Mouse (Mus musculus) lung, embryonic 14.5 days (tissue): ENCODE measurements around the gene Kat6b. TPM values are rescaled to one million over a fixed set of nuclear protein-coding genes. Genes with fewer than 3 reads are reported as not detected.
A peak's percentile ranks its signal among the peaks of the same experiment; 100 is the strongest.

Source experiments
- ATAC-seq: fragments of 200-750 bp; cut with Nextera tagmentation; 2 replicates; pipeline ENCODE4 v1.8.0; 2017; ENCODE audit warnings: mild to moderate bottlenecking, moderate TSS enrichment, moderate library complexity; ENCODE audit not compliant: insufficient read depth
- DNase-seq: peaks from one replicate; pipeline ENCODE4 v3.0.0-alpha.2; 2015
- H3K27ac ChIP-seq: fragments of 300-500 bp; sonication (generic); 2 replicates; pipeline ENCODE4 v1.5.1; 2014; ENCODE audit warnings: low read depth, mild to moderate bottlenecking, moderate library complexity
- H3K27me3 ChIP-seq: fragments of 300-500 bp; sonication (generic); 2 replicates; pipeline ENCODE4 v1.6.1; 2014; ENCODE audit warnings: low read length, control low read depth; ENCODE audit not compliant: insufficient read depth
- H3K36me3 ChIP-seq: fragments of 300-500 bp; sonication (generic); 2 replicates; pipeline ENCODE4 v1.6.1; 2014; ENCODE audit warnings: control low read depth; ENCODE audit not compliant: insufficient read depth
- H3K4me1 ChIP-seq: fragments of 300-500 bp; sonication (generic); 2 replicates; pipeline ENCODE4 v1.6.1; 2014; ENCODE audit warnings: antibody characterized with exemption, control low read depth; ENCODE audit not compliant: insufficient read depth
- H3K4me2 ChIP-seq: fragments of 300-500 bp; sonication (generic); 2 replicates; pipeline ENCODE4 v1.6.1; 2014; ENCODE audit warnings: mild to moderate bottlenecking
- H3K4me3 ChIP-seq: fragments of 300-500 bp; sonication (generic); 2 replicates; pipeline ENCODE4 v1.5.1; 2014; ENCODE audit warnings: low read depth, low read length
- H3K9ac ChIP-seq: fragments of 300-500 bp; sonication (generic); 2 replicates; pipeline ENCODE4 v1.6.1; 2014
- H3K9me3 ChIP-seq: fragments of 300-500 bp; sonication (generic); 2 replicates; pipeline ENCODE4 v1.6.1; 2016; ENCODE audit warnings: low read depth, low read length, control low read depth
- CTCF ChIP-seq: IDR thresholded peaks from 2 replicates; pipeline ENCODE4 v1.5.1; 2016; ENCODE audit warnings: antibody characterized with exemption, low read depth
- WGBS: fragments of 180-500 bp; shearing (Covaris S2); extraction: QIAGEN DNeasy Blood & Tissue Kit; methylation state at CpG from one replicate; pipeline ENCODE4 v1.1.7; 2014; 5-methylcytosine and 5-hydroxymethylcytosine counted together
- polyA plus RNA-seq: library from polyadenylated mRNA; unstranded; fragments of >200 nt; fragmentation: Nextera tagmentation; extraction: Ambion mirVana; gene quantifications from 2 replicates; pipeline ENCODE4 v1.2.1, GENCODE M21; 2014

Gene Kat6b
- polyA plus RNA-seq, 1 experiment from 2014 or later: 14.2 TPM

DNA sequence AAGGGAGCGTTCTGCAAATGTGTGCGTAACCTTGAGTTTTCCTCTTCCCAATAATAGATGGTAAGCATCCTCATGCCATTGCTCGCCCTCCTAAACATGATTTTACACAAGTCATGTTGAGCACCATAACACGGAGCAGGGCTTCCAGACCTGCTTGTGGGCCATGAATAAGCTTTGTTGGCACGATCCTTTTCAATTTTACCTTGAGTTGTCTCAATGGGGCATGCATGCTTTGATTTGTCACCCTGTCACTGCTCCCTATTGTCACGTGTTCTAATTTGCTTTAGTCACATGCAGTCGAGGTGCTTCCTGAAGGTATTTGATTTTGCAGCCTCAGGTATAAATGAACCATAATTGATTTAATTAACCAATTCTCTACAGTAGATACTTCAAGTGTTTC, 138.7 kb downstream of the Kat6b start:
- Histone ChIP-seq H3K9ac (no peak overlapping the region), H3K27me3 (no peaks in the 10 kb centered on the region), H3K4me3 (no peak overlapping the region), H3K9me3 (no peaks in the 10 kb centered on the region), H3K27ac (no peak overlapping the region), H3K36me3 (peaks cover 20% of the 10 kb centered on the region), H3K4me1 (no peaks in the 10 kb centered on the region; the same call in 1 of the 2 replicates), H3K4me2 (no peak overlapping the region)
- 85% methylated on average over 7 of the region's 7 CpGs for WGBS
- ATAC-seq: no peak
- TF ChIP-seq CTCF: no peak
- no peak for DNase-seq

DNA sequence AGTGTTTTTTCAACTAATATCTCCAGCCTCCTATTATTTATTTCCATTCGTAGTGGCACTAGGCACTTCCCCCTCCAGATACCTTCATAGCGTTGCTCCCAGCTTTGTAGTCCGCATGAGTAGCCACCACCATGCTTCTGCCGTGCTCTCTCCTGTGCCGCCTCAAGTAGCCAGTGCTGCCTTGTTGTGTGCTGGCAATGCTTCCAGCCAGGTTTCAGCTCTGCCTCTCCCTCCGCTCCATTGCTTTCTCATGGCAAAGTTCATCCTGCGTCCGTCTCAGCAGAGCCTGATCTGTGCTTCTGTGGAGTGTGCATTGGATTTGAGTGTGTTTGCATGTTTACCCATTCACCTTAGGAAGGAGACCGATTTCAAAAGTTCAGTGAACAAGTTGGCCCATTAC, 144.7 kb downstream of the Kat6b start:
- H3K4me2 ChIP-seq: no peak overlapping the region
- no peak overlapping the region for H3K9ac ChIP-seq
- no peaks in the 10 kb centered on the region for H3K4me1 ChIP-seq
- no peak for TF ChIP-seq CTCF
- H3K4me3 ChIP-seq: no peak overlapping the region
- H3K36me3 ChIP-seq: peaks cover 53% of the 10 kb centered on the region
- H3K27me3 ChIP-seq: no peaks in the 10 kb centered on the region
- DNase-seq: no peak
- ATAC-seq: no peak
- no peaks in the 10 kb centered on the region for H3K9me3 ChIP-seq
- H3K27ac ChIP-seq: no peak overlapping the region
- 86% methylated on average over 9 of the region's 9 CpGs for WGBS

DNA sequence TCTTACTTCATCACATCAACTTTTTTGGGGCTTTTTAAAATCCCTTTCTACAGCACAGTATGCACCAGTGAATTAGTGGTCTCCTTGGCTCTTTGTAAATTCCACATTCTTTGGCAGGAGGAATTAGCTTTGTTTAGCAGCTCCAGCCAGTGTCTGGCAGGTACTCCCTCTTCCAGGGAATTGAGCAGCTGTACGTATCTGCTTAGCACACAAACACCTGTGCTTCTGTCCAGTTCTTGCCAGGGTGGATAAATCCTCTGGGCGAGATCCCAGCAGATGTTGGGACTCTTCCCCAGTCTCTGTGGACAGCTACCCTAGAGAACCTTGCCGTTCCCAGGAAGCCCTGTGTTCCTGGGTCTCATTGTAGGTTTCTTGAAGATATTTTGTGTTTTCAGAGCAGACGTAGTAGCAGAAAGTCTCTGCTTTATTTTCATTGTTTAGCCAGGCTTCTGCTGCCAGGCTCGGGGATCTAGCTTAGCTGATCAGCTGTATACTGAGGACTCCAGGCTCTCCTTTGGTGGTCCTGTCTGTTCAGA, 150.5 kb downstream of the Kat6b start:
- peaks cover 54% of the 10 kb centered on the region for H3K36me3 ChIP-seq

DNA sequence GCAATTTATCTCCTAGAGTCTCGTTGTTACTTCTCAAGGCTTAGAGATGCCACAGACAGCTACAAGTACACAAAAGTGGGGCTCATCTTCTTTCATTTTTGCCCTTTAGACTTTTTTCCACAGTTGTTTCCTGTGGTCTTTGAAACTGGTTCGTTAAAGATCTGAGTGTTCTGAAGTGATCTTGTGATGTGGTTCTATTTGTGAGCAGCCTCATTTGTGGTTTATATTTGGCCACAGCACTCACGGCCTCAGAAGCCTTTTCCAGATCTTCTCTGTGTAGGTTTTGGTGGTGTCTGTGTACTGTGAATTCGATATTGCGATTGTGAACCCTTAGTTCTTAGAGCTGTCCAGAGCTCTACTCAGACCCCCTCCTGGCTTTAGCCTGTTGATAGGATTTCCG, 155.3 kb downstream of the Kat6b start:
- no peak overlapping the region for H3K9ac ChIP-seq
- H3K4me1 ChIP-seq: no peaks in the 10 kb centered on the region
- H3K4me3 ChIP-seq: no peak overlapping the region
- DNase-seq (no peak), ATAC-seq (no peak)
- H3K27me3 ChIP-seq: no peaks in the 10 kb centered on the region
- no peak for TF ChIP-seq CTCF
- H3K27ac ChIP-seq: no peak overlapping the region
- no peaks in the 10 kb centered on the region for H3K9me3 ChIP-seq
- no peak overlapping the region for H3K4me2 ChIP-seq
- H3K36me3 ChIP-seq: peaks cover 31% of the 10 kb centered on the region
- 79% methylated on average over 6 of the region's 6 CpGs for WGBS

More for the DNA sequence above, 150.5 kb downstream of the Kat6b start:
- TF ChIP-seq CTCF: no peak
- H3K4me3 ChIP-seq: no peak overlapping the region
- no peaks in the 10 kb centered on the region for H3K27me3 ChIP-seq
- WGBS: 53% methylated on average over 5 of the region's 5 CpGs
- no peak overlapping the region for H3K27ac ChIP-seq
- H3K9me3 ChIP-seq: no peaks in the 10 kb centered on the region
- H3K4me2 ChIP-seq: no peak overlapping the region
- no peaks in the 10 kb centered on the region for H3K4me1 ChIP-seq
- H3K9ac ChIP-seq: no peak overlapping the region
- DNase-seq: no peak
- ATAC-seq: no peak

DNA sequence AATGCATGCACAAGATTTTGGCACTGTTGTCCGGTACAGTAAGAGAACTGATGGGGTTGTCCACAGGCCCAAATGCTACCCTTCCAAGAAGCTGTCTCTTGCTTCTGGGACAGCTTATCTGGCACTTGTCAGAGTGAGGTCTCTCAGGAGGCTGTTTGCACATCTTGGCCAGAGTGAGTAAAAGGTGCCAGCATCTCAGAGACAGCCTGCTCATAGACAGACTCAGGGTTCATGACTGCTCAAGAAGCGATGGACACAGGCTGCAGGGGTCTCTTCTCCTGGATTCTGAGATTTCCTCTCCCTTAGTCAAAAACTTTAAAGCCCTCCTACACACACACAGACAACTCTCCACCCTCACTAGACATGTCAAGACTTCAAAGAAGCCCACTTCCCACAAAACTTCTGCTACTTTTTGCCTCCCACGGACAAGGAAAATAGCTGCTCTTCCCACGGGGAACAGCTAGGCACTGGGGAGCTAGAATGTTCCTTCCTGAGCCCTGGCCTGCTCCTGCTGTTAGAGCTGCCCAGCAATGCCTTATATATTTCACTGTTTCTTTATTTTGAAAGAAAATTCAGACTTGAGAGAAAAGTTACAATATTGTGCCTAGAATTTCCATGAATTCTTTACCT, 159.7 kb downstream of the Kat6b start:
- WGBS: 57% methylated on average over 4 of the region's 4 CpGs
- ATAC-seq (no peak), DNase-seq (peak; percentile 17)
- no peaks in the 10 kb centered on the region for H3K9me3 ChIP-seq
- no peak for TF ChIP-seq CTCF
- H3K4me2 ChIP-seq: no peak overlapping the region
- no peak overlapping the region for H3K4me3 ChIP-seq
- H3K9ac ChIP-seq: no peak overlapping the region
- no peaks in the 10 kb centered on the region for H3K4me1 ChIP-seq
- H3K36me3 ChIP-seq: peaks cover 18% of the 10 kb centered on the region; the same call in 1 of the 2 replicates
- H3K27me3 ChIP-seq: no peaks in the 10 kb centered on the region
- no peak overlapping the region for H3K27ac ChIP-seq

DNA sequence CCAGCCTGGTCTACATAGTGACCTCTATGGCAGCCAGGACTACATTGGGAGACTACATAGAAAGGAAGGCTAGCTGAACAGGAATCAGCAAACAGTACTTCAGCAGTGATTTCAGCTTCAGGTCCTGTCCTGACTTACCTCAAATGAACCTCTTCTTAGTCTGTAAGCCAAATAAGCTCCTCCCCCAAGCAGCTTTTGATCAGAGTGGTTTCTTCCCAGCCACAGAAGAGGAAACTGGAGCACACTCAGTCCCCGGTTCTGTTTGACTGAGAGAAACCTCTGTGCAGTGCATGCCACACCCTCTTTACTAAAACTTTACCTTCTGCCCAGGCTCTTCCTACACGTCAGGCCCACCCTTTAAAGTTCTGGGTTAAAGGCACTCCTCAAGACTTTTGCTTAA, 172.6 kb downstream of the Kat6b start:
- Histone ChIP-seq H3K4me1 (no peaks in the 10 kb centered on the region), H3K27ac (no peak overlapping the region), H3K9ac (no peak overlapping the region), H3K9me3 (no peaks in the 10 kb centered on the region), H3K4me3 (no peak overlapping the region), H3K4me2 (no peak overlapping the region), H3K27me3 (no peaks in the 10 kb centered on the region), H3K36me3 (no peaks in the 10 kb centered on the region; the same call in 1 of the 2 replicates)
- ATAC-seq: no peak
- no peak for DNase-seq
- WGBS: 56% methylated on average over 2 of the region's 2 CpGs
- TF ChIP-seq CTCF: no peak

DNA sequence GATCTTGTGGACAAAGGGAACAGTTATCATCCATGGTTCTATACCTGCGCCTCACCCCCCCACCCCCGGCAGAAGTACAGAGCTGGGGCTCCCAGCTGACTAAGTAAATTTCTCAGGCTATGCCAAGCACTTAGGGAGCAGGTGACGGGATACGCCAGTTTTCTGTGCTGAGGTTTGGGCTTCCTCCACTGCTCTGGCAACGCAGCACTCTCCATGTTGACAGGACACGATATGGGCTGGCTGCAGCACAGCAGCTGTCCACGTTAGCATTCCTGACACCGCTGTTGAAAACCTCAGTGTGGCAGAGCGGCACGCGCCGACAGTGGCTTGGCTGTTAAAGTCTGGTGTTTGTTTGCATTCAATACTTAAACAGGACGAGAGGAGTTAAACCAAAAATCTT, 177.9 kb downstream of the Kat6b start:
- DNase-seq (peak; percentile 54), ATAC-seq (peak; percentile 71; the same call in 1 of the 2 replicates)
- H3K4me3 ChIP-seq: no peak overlapping the region
- peak overlapping the region; percentile 24; the same call in 1 of the 2 replicates for H3K4me2 ChIP-seq
- no peak overlapping the region for H3K9ac ChIP-seq
- no peaks in the 10 kb centered on the region for H3K9me3 ChIP-seq
- no peak for TF ChIP-seq CTCF
- H3K27ac ChIP-seq: no peak overlapping the region
- H3K36me3 ChIP-seq: peaks cover 32% of the 10 kb centered on the region
- WGBS: 46% methylated on average over 13 of the region's 13 CpGs
- H3K4me1 ChIP-seq: no peaks in the 10 kb centered on the region
- H3K27me3 ChIP-seq: no peaks in the 10 kb centered on the region
